Mouse (Mus musculus) thymus, postnatal 0 days (tissue): Measurements from ENCODE around the gene Wipf2. TPM values are rescaled to one million over a fixed set of nuclear protein-coding genes. Genes with fewer than 3 reads are reported as not detected.

Source experiments
- polyA plus RNA-seq: library from polyadenylated mRNA; unstranded; fragments of >200 nt; fragmentation: Nextera tagmentation; extraction: Ambion mirVana; gene quantifications from 2 replicates; pipeline ENCODE4 v1.2.1, GENCODE M21; 2015

Gene Wipf2
- polyA plus RNA-seq, 1 experiment from 2014 or later, result 7.5 TPM

Other genes with a start within 250 kb of the Wipf2 start
- 0.78 and 1.1 TPM in 2 replicates for gene Gm12355, start 238.0 kb upstream of the Wipf2 start, polyA plus RNA-seq
- gene Gsdma3, start 237.3 kb upstream of the Wipf2 start, polyA plus RNA-seq, result 0.26 and 0.42 TPM in 2 replicates
- 0.65 and 1.1 TPM in 2 replicates for gene Gsdma2, start 216.9 kb upstream of the Wipf2 start, polyA plus RNA-seq
- 0.49 and 0.80 TPM in 2 replicates for gene Gsdma, start 199.3 kb upstream of the Wipf2 start, polyA plus RNA-seq
- gene Psmd3, start 181.1 kb upstream of the Wipf2 start, polyA plus RNA-seq, result 211 and 224 TPM in 2 replicates
- not detected in 2 replicates for gene Csf3, start 162.4 kb upstream of the Wipf2 start, polyA plus RNA-seq
- 48.3 and 48.5 TPM in 2 replicates for gene Med24, start 134.2 kb upstream of the Wipf2 start, polyA plus RNA-seq
- gene Thra, start 123.0 kb upstream of the Wipf2 start, polyA plus RNA-seq, result 7.3 and 9.1 TPM in 2 replicates
- gene Nr1d1, start 88.3 kb upstream of the Wipf2 start, polyA plus RNA-seq, result 2.6 and 3.0 TPM in 2 replicates
- gene Msl1, start 68.1 kb upstream of the Wipf2 start, polyA plus RNA-seq, result 14.4 and 20.4 TPM in 2 replicates
- gene Casc3, start 58.7 kb upstream of the Wipf2 start, polyA plus RNA-seq, result 21.8 and 23.8 TPM in 2 replicates
- 0.86 and 1.1 TPM in 2 replicates for gene Rapgefl1, start 26.9 kb upstream of the Wipf2 start, polyA plus RNA-seq
- 40.6 and 53.2 TPM in 2 replicates for gene Cdc6, start 44.2 kb downstream of the Wipf2 start, polyA plus RNA-seq
- gene Rara, start 64.2 kb downstream of the Wipf2 start, polyA plus RNA-seq, result 40.4 and 41.0 TPM in 2 replicates
- gene Gjd3, start 119.4 kb downstream of the Wipf2 start, polyA plus RNA-seq, result 0.27 and 0.51 TPM in 2 replicates
- 298 and 329 TPM in 2 replicates for gene Top2a, start 160.6 kb downstream of the Wipf2 start, polyA plus RNA-seq
- gene Igfbp4, start 177.6 kb downstream of the Wipf2 start, polyA plus RNA-seq, result 85.0 and 98.4 TPM in 2 replicates
- gene Tns4, start 225.7 kb downstream of the Wipf2 start, polyA plus RNA-seq, result 1.4 and 1.7 TPM in 2 replicates